Mouse (Mus musculus): ENCODE measurements around the gene Pik3r2. TPM values are rescaled to one million over a fixed set of nuclear protein-coding genes. Genes with fewer than 3 reads are reported as not detected.

The Pik3r2 gene
- polyA plus RNA-seq, 1 experiment from 2014 or later, result 8.9 TPM

DNA sequence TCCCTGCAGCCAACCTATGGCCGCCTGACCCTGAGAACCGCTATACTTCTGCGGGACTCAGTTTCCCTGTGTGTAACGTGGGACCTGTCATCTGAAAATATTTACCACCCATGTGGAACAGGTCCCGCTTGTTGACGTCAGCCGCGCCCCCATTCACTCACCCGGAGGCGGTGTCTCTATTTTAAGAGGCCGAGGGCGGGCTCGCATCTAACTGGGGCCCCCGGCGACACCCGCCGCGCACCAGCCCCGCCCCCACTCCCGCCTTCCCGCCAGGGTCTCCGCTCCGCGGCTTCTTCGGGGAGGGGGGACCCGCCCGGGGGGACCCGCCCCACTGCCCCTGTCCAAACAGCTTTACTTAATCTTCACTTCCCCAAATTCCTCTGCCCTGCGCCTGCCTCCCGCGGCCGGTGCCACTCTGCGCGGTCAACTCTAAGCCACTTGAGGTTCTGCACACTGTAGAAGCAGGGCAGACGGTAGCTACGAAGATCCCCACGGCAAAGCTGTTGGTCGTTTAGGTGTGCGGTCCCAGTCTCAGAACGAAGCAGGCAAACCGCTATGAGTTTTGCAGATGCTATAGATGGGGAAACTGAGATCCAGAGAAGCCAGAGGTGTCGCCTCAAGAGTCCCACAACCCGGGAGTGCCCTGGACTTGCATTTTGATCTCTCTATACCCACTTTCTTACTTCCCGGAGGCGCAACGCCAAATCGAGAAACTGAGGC lies 27.4 kb upstream of the Pik3r2 start:
- Histone ChIP-seq H3K27me3 (ENCODE audit: insufficient read depth, low read length) (peaks cover 7% of the 10 kb centered on the region), H3K36me3 (replicated peaks; ENCODE audit: insufficient read depth, low read length) (0 out of 2 replicates have a peak, but pooled peaks cover 4% of the 10 kb centered on the region), H3K4me3 (ENCODE audit: low read depth, low read length) (peak overlapping the region; percentile 73), H3K9ac (replicated peaks) (peak overlapping the region; percentile 72), H3K9me3 (ENCODE audit: low read length) (no peaks in the 10 kb centered on the region), H3K27ac (ENCODE audit: low read depth) (peak overlapping the region; percentile 84), H3K4me1 (ENCODE audit: insufficient read depth) (peaks cover 74% of the 10 kb centered on the region), H3K4me2 (ENCODE audit: low read depth, low read length) (peak overlapping the region; percentile 97)
- DNase-seq, result peak; percentile 78
- no peak for TF ChIP-seq CTCF (IDR thresholded peaks at IDR 0.05; ENCODE audit: low read depth)
- TF ChIP-seq EP300 (IDR thresholded peaks at IDR 0.05; ENCODE audit: low read depth), result no peak
- WGBS (ENCODE audit: insufficient replicate concordance), result under 1% methylated on average over 41 of the region's 47 CpGs
- peak; percentile 22; the same call in 1 of the 2 replicates for ATAC-seq

DNA sequence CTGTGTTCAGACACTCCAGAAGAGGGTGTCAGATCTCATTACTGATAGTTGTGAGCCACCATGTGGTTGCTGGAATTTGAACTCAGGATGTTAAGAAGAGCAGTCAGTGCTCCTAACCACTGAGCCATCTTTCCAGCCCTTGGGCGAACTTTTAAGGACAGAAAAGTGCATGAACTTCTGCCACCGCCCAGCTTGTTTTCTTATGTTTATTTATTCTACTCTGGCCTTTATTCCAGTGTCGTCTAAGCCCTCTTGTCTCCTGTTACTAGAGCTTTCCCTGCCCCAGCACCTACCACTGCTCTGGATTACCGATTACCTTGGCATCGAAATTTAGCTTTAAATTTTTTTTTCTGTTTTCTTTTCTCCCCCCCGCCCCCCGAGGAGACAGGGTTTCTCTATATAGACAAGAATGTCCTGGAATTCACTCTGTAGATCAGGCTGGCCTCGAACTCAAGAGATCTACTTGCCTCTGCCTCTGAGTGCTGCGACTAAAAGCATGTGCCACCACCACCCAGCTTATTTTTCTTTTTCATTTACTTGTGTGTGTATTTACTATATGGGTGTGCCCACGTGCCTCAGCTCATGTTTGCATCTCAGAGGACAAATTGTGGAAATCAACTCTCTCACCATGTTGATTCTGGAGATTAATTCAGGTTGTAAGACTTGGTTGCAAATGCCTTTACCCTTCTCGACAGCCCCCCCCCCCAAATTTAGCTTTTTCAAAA lies 26.4 kb upstream of the Pik3r2 start:
- H3K27ac ChIP-seq (ENCODE audit: low read depth), result peak overlapping the region; percentile 84; the same call in 1 of the 2 replicates
- peaks cover 69% of the 10 kb centered on the region for H3K4me1 ChIP-seq (ENCODE audit: insufficient read depth)
- H3K9me3 ChIP-seq (ENCODE audit: low read length), result no peaks in the 10 kb centered on the region
- ATAC-seq (no peak), DNase-seq (no peak)
- 0 out of 2 replicates have a peak overlapping the region, but pooled peaks have one; percentile 73 for H3K4me3 ChIP-seq (ENCODE audit: low read depth, low read length)
- H3K36me3 ChIP-seq (replicated peaks; ENCODE audit: insufficient read depth, low read length), result 0 out of 2 replicates have a peak, but pooled peaks cover 4% of the 10 kb centered on the region
- peak overlapping the region; percentile 97 for H3K4me2 ChIP-seq (ENCODE audit: low read depth, low read length)
- H3K27me3 ChIP-seq (ENCODE audit: insufficient read depth, low read length), result peaks cover 12% of the 10 kb centered on the region
- WGBS (ENCODE audit: insufficient replicate concordance), result 69% methylated on average over 11 of the region's 11 CpGs
- TF ChIP-seq CTCF (IDR thresholded peaks at IDR 0.05; ENCODE audit: low read depth) (no peak), EP300 (IDR thresholded peaks at IDR 0.05; ENCODE audit: low read depth) (no peak)
- H3K9ac ChIP-seq (replicated peaks), result no peak overlapping the region; the same call in 1 of the 2 replicates

DNA sequence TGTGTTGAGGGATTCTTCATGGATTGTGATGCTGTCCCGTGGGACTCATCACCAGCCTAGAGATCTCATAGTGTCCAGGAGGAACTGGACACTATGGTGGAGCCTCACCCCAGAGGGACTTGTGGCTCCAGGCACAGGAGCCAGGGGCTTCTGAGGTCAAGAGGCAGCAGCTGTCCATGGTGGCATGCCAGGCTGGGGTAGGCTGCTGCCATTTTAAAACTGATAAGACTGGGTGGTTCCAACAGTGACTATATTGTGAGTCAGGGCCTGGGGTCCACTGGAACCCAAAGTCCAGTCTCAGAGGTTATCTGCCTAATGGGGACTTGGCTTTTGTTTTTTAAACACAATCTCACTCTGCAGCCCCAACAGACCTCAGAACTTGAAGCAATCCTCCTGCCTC lies 25.3 kb upstream of the Pik3r2 start:
- Histone ChIP-seq H3K9ac (replicated peaks) (no peak overlapping the region), H3K36me3 (replicated peaks; ENCODE audit: insufficient read depth, low read length) (0 out of 2 replicates have a peak, but pooled peaks cover 4% of the 10 kb centered on the region), H3K4me1 (ENCODE audit: insufficient read depth) (peaks cover 69% of the 10 kb centered on the region), H3K27ac (ENCODE audit: low read depth) (no peak overlapping the region), H3K4me2 (ENCODE audit: low read depth, low read length) (no peak overlapping the region), H3K27me3 (ENCODE audit: insufficient read depth, low read length) (peaks cover 12% of the 10 kb centered on the region), H3K9me3 (ENCODE audit: low read length) (no peaks in the 10 kb centered on the region), H3K4me3 (ENCODE audit: low read depth, low read length) (no peak overlapping the region)
- 55% methylated on average over 1 of the region's 1 CpGs for WGBS (ENCODE audit: insufficient replicate concordance)
- no peak for ATAC-seq
- TF ChIP-seq CTCF (IDR thresholded peaks at IDR 0.05; ENCODE audit: low read depth) (no peak), EP300 (IDR thresholded peaks at IDR 0.05; ENCODE audit: low read depth) (no peak)
- no peak for DNase-seq

DNA sequence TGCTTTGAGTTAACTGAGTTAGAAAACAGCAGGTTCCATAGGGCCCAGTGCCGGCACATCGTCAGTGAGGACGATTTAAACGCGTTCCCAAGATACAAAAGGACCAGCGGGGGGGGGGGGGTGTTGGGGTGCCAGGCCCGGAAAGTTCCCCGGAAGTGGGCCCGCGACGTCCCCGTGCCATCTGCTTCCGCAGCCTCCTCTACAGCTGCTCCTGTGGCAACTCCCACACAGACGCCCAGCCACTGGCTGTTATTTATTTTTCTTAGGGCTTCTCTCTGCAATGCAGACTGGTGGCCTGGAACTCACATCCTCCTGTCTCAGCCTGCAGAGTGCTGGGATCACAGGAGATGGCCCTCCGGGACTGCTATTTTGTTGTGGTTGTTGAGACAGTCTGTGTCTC lies 24.6 kb upstream of the Pik3r2 start:
- H3K36me3 ChIP-seq (replicated peaks; ENCODE audit: insufficient read depth, low read length), result 0 out of 2 replicates have a peak, but pooled peaks cover 4% of the 10 kb centered on the region

DNA sequence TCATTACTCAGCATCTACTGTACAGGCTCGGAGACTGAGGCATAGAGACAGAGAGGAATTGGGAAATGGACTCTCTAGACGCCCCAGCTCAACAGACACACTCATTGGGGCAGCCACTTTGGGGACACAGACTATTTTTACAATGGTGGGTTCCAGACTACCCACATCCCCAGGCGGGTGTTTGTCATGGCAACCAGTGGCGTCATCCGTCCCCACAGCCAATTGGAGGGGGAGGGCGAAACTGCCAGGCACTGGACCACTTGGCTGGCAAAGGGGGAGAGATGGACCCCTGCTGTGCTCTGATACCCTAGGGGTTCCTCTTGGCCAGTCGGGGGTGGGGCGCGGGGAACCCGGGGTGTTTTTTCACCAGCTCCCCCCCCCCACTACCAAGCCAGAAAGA lies 24.1 kb upstream of the Pik3r2 start:
- Histone ChIP-seq H3K4me1 (ENCODE audit: insufficient read depth) (peaks cover 71% of the 10 kb centered on the region), H3K9ac (replicated peaks) (no peak overlapping the region), H3K9me3 (ENCODE audit: low read length) (no peaks in the 10 kb centered on the region), H3K4me3 (ENCODE audit: low read depth, low read length) (no peak overlapping the region), H3K27ac (ENCODE audit: low read depth) (0 out of 2 replicates have a peak overlapping the region, but pooled peaks have one; percentile 41), H3K27me3 (ENCODE audit: insufficient read depth, low read length) (peaks cover 12% of the 10 kb centered on the region), H3K36me3 (replicated peaks; ENCODE audit: insufficient read depth, low read length) (0 out of 2 replicates have a peak, but pooled peaks cover 4% of the 10 kb centered on the region), H3K4me2 (ENCODE audit: low read depth, low read length) (peak overlapping the region; percentile 33; the same call in 1 of the 2 replicates)
- no peak for TF ChIP-seq EP300 (IDR thresholded peaks at IDR 0.05; ENCODE audit: low read depth)
- no peak for TF ChIP-seq CTCF (IDR thresholded peaks at IDR 0.05; ENCODE audit: low read depth)
- ATAC-seq (no peak), DNase-seq (no peak)
- WGBS (ENCODE audit: insufficient replicate concordance), result 62% methylated on average over 9 of the region's 10 CpGs

More for the DNA sequence above, 24.6 kb upstream of the Pik3r2 start:
- H3K9ac ChIP-seq (replicated peaks), result no peak overlapping the region
- TF ChIP-seq CTCF (IDR thresholded peaks at IDR 0.05; ENCODE audit: low read depth) (no peak), EP300 (IDR thresholded peaks at IDR 0.05; ENCODE audit: low read depth) (no peak)
- DNase-seq, result no peak
- WGBS (ENCODE audit: insufficient replicate concordance), result 25% methylated on average over 15 of the region's 15 CpGs
- H3K27me3 ChIP-seq (ENCODE audit: insufficient read depth, low read length), result peaks cover 12% of the 10 kb centered on the region
- H3K9me3 ChIP-seq (ENCODE audit: low read length), result no peaks in the 10 kb centered on the region
- ATAC-seq, result no peak
- H3K4me1 ChIP-seq (ENCODE audit: insufficient read depth), result peaks cover 70% of the 10 kb centered on the region
- H3K4me2 ChIP-seq (ENCODE audit: low read depth, low read length), result peak overlapping the region; percentile 33
- 0 out of 2 replicates have a peak overlapping the region, but pooled peaks have one; percentile 41 for H3K27ac ChIP-seq (ENCODE audit: low read depth)
- no peak overlapping the region for H3K4me3 ChIP-seq (ENCODE audit: low read depth, low read length)

DNA sequence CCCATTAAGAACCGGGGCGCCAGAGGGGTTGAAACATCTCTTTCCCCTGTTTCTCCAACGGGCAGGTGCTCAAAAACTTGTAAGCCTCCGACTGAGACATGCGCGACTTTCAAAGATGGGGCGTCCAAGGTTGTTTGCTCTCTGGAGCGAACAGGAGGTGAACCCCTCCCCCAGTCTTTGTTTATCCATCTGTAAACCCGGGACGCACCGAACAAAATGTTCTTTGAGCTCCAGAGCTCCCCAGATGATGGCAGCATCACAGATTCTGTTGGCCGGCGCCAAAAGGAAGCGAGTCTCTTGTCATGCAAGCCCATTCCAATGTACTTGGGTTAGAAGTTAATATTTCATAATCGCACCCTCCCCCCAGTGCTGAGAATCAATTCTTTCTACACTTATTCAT lies 21.8 kb upstream of the Pik3r2 start:
- Histone ChIP-seq H3K4me3 (ENCODE audit: low read depth, low read length) (peak overlapping the region; percentile 62), H3K4me2 (ENCODE audit: low read depth, low read length) (peak overlapping the region; percentile 93), H3K9me3 (ENCODE audit: low read length) (no peaks in the 10 kb centered on the region), H3K4me1 (ENCODE audit: insufficient read depth) (peaks cover 56% of the 10 kb centered on the region), H3K9ac (replicated peaks) (peak overlapping the region; percentile 56), H3K27me3 (ENCODE audit: insufficient read depth, low read length) (peaks cover 12% of the 10 kb centered on the region), H3K36me3 (replicated peaks; ENCODE audit: insufficient read depth, low read length) (0 out of 2 replicates have a peak, but pooled peaks cover 4% of the 10 kb centered on the region), H3K27ac (ENCODE audit: low read depth) (peak overlapping the region; percentile 92)
- DNase-seq (peak; percentile 61), ATAC-seq (peak; percentile 20)
- peak; percentile 70 for TF ChIP-seq EP300 (IDR thresholded peaks at IDR 0.05; ENCODE audit: low read depth)
- TF ChIP-seq CTCF (IDR thresholded peaks at IDR 0.05; ENCODE audit: low read depth), result no peak
- 15% methylated on average over 15 of the region's 15 CpGs for WGBS (ENCODE audit: insufficient replicate concordance)

All from liver, postnatal 0 days (tissue).